Mouse (Mus musculus): ENCODE measurements around the gene Sigirr.
A peak's percentile ranks its signal among the peaks of the same experiment; 100 is the strongest.

Sigirr gene

DNA sequence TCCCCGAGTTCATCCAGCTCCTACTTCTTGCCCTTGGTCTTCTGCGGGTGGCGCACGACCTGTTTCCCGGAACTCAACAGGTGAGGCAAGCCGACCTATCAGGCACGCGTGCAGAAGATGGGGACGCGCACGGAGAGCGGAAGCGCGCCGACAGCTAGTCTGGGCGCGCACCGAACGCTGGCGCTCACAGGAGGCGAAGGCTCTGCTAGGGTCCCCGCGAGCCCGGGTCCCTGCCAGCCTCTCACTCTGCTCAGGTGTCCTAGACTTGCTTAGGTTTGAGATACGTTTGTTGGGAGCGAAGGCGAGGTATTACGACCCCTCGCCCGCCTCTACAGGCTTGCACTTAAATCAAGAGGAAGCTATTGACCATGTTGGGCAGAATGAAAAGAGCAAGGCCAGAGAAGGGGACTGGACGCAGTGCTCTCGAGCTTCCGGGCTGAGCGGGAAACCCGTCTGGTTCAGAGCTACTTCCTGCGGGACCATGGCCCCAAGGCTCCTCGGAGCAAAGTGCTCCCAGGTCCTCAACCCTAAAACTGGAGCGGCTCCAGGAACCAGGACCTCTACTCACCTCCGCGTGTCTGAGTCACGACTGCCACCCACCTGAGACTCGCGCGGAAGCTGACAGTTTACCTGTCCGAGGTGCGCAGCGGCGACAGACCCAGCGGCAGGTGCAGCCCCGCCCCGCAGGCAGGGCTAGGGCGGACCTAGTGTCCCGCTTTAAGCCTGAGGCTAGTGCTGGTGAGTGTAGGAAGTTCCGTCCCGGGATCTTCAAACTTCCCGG is at the start of gene Sigirr:
Gene Sigirr, minus strand, starts transcription at position 662 of the 781 bp plus-strand sequence.
- DNase-seq (ENCODE audit: low spot score in 2 of 2): peak; percentile 47 to 56

DNA sequence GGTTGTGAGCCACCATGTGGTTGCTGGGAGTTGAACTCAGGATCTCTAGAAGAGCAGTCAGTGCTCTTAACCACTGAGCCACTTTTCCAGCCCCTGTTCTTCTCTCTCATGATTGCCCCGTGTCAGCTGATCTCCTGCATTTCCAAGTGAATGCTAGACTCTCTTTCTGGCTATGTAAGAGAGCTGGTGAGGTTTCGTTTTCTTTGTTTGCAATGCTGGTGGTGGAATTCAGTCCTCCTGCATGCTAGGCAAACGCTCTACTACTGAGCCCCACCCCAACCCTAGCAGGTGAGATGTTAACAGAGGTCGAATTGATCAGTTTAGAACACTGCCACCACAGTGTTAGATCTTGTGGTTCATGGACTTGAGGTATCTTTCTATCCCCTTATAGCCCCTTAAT is 48.3 kb upstream of the Sigirr start:
- no peak for DNase-seq (ENCODE audit: low spot score in 2 of 2)

DNA sequence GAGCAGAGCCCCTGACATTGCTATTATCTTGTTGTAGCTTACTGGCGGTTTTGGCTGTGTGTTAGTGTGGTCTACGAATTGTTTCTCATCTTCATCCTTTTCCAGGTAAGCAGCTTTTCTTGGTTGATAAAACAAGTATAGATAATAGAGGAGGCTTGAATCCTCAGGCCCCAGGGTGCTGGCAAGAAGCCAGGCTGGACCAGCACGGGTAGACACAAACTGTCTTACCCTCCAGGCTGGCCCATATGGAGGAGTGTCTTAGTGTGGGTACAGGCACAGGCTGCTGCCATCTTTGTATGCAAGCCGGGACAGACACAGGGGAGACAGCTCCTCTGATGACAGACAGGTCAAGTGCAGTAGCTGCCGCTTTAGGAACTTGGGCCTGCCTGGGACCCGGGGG is 46.7 kb upstream of the Sigirr start:
- no peak for DNase-seq (ENCODE audit: low spot score in 2 of 2)

DNA sequence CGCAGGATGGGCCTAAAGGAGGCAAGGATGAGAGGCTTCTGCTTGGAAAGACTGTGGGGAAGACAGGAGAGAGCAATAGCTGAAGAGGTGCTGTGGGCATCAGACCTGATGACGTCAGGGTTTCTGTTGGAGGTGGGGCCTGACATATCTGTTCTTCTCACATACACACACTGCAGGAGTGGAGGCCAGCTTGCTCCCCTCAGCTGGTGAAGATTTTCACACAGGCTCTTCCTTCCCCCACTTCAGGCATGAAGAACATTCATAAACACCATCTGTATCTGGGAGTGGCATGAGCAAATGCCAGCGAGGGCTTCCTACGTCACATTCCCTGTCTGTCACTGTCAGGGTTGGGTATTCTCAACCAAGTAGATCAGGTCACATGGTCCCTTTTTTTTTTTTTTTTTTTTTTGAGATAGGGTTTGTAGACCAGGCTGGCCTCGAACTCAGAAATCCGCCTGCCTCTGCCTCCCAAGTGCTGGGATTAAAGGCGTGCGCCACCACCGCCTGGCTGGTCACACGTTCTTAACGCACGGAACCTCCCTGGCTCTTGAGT is 45.7 kb upstream of the Sigirr start:
- no peak for DNase-seq (ENCODE audit: low spot score in 2 of 2)

- no peak for DNase-seq (ENCODE audit: low spot score in 2 of 2)
Observed at GRCm38 (mm10) chr7:141145403-141145802, 45.0 kb upstream of the Sigirr start.

- no peak for DNase-seq (ENCODE audit: low spot score in 2 of 2)
Observed at GRCm38 (mm10) chr7:141144650-141145049, 44.3 kb upstream of the Sigirr start.

DNA sequence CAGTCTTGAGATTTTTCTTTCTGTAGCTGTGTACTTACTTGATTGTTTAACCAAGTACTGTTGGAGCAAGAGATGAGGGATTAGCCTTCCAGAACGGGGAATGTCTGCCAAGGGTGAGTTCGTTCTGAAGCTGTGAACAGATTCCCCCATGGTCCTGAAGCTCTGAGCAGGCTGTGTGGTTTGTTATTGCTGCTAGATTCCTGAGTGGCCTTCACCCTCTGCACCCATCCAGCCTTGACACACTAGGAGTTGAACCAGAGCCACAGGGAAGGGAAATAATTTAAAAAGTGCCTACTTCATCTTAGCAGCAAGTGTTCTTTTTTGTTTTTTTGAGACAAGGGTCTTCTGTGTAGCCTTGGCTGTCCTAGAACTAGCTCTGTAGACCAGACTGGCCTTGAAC is 43.5 kb upstream of the Sigirr start:
- no peak for DNase-seq (ENCODE audit: low spot score in 2 of 2)

DNA sequence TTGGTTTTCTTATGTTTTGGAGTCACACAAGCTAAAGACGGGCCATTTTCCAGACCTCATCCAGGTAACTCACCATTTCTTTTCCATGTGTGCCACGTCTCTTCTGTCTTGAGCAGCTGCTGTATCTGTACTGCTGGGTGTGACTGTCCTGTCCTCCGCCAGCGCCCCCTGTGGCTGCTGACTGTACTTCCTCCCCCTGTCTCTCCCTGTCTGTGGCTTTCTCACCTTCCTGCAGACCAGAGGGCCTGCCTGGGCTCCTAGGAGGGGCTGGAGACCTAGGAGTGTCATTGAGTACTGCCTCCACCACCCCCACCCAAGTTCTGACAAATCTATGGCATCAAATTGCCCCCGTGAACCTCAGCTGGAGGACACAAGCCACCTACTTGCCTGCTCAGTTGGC is 42.7 kb upstream of the Sigirr start:
- peak; percentile 41 to 58 for DNase-seq (ENCODE audit: low spot score in 2 of 2)

DNA sequence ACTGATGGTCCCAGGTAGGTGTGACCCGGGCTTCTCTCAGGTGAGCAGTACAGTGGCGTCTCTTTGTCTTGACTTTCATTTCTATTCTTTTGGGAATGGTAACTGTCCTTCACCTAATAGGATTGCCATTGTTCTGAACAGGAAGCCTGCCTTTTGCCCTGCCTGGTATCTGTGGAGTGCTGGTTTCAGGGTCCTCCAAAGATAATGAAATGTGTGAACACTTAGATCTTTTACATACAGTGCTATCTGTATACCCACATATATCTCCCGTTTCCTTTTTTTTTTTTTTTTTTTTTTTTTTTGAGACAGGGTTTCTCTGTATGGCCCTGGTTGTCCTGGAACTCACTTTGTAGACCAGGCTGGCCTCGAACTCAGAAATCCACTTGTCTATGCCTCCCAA is 41.0 kb upstream of the Sigirr start:
- no peak for DNase-seq (ENCODE audit: low spot score in 2 of 2)

GRCm38 (mm10) chr7:141131904-141132755 is 31.8 kb upstream of the Sigirr start:
- DNase-seq (ENCODE audit: low spot score in 2 of 2): no peak

GRCm38 (mm10) chr7:141131024-141131820 is 30.9 kb upstream of the Sigirr start:
- peak; percentile 78 to 84 for DNase-seq (ENCODE audit: low spot score in 2 of 2)

GRCm38 (mm10) chr7:141123517-141123856 is 23.1 kb upstream of the Sigirr start:
- DNase-seq (ENCODE audit: low spot score in 2 of 2): no peak

DNA sequence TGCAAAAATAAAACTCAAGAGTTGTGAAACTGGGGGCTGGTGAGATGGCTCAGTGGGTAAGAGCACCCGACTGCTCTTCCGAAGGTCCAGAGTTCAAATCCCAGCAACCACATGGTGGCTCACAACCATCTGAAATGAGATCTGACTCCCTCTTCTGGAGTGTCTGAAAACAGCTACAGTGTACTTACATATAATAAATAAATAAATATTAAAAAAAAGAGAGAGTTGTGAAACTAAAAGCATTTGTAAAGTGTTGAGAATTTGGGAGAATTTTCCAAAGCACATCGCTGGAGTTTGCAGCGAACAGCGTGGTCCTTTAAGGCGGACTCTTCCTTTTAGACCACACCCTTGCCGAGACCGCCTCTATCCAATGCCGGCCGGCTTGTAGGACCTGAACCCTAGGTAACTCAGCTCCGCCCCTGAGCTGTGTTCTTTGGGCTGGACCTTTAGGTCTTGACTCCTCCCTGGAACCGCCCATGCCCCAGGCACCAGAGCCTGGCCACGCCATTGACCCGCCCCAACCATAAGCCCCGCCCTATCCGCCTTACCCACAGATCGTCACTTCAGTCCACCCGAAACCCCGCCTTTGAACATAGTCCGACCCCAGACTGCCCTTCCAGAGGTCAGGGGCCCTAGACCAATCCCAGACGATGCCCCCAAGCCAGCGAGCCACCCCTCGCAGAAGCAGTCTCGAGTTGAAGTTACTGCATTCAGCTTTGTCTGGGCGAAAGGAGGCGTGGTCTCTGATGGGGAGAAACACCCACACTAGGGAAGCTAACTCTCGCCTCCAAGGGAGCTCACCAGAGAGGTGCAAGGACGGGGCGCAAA is 22.5 kb upstream of the Sigirr start:
- DNase-seq (ENCODE audit: low spot score in 2 of 2): peak; percentile 93 to 94

DNA sequence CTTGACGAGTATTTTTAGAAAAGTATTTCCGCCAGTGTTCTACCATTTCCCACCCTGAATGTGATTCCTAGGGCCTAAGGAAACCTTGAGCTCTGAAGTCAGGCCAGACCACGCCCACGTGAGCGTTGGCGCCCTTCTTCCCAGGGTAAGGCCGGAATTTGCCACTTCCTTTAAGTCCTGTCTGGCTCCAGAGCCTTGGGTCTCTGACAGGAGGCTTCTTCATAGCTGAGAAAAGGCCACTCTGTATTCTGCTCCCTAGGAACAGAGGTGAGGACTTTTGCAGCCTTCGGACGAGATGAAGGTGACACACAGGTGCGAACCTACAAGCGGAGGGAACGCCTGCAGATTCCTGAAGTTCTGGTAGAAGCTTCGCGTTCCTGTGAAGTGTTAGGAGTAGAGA is 21.9 kb upstream of the Sigirr start, which contains the start of gene Ptdss2:
Gene Ptdss2, plus strand, starts transcription at position 138 of the 400 bp plus-strand sequence.
- DNase-seq (ENCODE audit: low spot score in 2 of 2): no peak

DNA sequence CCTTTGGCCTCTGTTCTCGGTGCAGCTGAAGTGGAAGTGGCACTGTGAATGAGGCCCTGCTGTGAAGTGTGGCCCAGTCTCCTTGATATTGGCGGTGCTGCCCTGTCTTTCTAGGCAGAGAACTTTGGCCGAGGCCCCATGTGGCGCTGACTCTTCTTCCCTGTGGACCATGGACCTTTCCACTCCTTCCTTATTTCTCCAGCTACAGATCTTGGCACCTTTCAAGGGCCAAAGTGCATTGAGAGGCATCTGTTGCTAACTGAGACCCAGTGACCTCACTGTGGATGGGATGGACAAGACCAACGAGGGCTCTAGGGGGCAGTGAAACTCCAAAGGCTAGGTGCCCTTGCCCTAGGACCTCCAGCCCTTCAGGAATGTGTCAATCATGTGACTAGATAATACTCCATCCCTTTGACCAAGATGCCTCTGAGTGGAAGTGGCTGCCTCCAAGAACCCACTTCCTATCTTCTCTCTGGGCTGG is 20.7 kb upstream of the Sigirr start:
- DNase-seq (ENCODE audit: low spot score in 2 of 2): no peak

DNA sequence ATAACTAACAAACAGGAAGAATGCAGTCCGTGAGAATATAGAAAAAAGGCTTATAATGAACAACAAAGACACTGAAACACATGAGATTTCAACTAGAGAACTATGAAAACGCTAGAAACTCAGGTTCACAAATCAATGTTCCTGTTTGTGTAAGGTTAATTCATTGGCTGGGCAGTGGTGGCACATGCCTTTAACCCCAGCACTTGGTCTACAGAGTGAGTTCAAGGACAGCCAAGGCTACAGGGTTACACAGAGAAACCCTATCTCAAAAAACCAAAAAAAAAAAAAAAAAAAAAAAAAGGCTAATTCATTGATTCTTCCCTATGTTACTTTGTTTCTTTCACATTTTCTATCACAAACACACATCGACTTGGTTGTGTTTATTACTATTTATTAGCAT is 20.2 kb upstream of the Sigirr start:
- no peak for DNase-seq (ENCODE audit: low spot score in 2 of 2)

GRCm38 (mm10) chr7:141119487-141119886 is 19.1 kb upstream of the Sigirr start:
- no peak for DNase-seq (ENCODE audit: low spot score in 2 of 2)

- DNase-seq (ENCODE audit: low spot score in 2 of 2): no peak
Observed at GRCm38 (mm10) chr7:141117636-141118035, 17.3 kb upstream of the Sigirr start, which contains the start of gene Ano9. TSS of gene Ano9 (minus strand) at chr7:141117806.

DNA sequence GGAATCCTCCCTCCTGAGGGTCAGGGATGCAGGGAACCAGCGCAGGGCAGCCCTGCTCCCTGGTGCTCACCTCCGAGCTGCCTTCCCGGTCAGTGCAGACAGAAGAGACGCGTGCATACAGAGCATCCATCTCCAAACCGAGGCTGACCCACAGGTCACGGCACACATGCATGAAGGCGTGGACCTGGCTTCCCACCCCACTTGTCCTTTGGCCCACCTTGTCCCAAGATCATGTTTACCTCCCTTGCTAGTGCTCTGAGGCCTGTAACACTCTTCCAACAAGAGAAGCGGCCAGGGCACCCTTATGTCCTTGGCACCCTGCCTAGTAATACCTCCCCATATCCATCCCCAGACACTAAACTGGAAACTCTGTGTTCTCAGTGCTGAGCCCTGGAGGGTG is 15.5 kb upstream of the Sigirr start:
- DNase-seq (ENCODE audit: low spot score in 2 of 2): no peak

GRCm38 (mm10) chr7:141103161-141103560 is 2.8 kb upstream of the Sigirr start:
- no peak for DNase-seq (ENCODE audit: low spot score in 2 of 2)

GRCm38 (mm10) chr7:141097177-141097576 is 3.2 kb downstream of the Sigirr start:
- DNase-seq (ENCODE audit: low spot score in 2 of 2): peak; percentile 39 to 63

All from natural killer cell, adult 2 months (primary cell).